Mouse (Mus musculus): ENCODE measurements around the gene Cdkn2aip.
A peak's percentile ranks its signal among the peaks of the same experiment; 100 is the strongest.

Gene Cdkn2aip

DNA sequence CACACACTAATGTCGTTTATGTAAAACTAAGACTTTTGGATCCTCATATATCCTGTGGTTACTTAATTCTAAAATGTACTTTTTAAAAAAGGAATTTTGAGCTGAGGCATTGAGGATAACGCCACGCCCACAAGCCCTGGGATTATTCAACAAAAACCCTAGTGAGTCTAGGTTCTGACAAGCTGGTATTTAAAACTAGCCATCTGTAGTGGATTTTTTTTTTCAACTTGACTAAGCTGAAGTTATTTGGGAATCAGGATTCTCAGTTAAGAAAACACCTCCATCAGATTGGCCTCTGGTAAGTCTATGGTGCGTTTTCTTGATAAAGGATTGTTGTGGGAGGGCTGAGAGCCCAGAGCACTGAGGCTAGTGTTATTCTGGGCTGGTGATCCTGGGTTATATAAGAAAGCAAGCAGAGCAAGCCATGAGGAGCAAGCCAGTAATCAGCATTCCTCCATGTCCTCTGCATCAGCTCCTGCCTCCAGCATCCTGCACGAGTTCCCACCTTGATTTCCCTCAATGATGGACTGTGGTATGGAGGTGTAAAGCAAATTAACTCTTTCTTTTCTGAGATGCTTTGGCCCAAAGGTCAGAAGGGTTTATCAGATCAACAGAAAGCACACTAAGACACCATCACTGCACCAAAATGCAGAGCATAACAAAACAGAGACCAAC is 18.2 kb downstream of the Cdkn2aip start:
- DNase-seq (ENCODE audit: low spot score in 2 of 2) = no peak

DNA sequence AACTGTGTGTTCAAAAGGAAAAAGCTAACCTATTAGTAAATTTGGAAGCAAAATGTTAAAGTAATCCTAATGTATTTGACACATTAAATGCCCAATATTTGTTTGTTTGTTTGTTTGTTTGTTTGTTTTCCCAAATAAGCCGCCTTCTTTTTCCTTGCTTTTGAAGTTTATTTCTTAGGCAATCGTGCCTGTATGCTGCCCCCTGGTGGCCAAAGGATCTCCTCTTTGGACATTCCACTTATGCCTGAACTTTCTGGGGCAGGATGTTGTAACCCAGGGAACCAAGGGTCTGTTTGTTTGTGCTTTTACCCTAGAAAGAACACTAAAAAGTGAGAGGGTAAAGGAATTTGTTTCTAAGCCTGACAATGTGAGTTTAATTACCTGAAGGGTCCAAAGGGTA is 20.6 kb downstream of the Cdkn2aip start:
- DNase-seq (ENCODE audit: low spot score in 2 of 2) = peak; percentile 71 to 80

DNA sequence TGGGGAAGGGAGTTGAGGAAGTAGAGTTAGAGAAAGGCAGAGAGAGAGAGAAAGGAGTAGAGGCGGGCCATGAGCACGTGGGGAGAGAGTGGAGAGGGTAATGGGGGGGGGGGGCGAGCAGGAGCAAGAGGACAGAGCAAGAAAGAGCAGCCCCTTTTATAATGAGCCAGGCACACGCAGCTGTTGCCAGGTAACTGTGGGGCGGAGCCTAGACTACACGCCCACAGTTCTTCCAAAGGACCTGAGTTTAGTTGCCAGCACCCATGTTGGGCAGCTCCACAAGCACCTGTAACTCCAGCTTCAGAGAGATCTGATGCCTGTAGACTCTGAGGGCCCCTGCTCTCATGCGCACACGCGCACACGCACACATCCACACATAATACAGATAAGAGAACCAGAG is 21.9 kb downstream of the Cdkn2aip start:
- no peak for DNase-seq (ENCODE audit: low spot score in 2 of 2)

DNA sequence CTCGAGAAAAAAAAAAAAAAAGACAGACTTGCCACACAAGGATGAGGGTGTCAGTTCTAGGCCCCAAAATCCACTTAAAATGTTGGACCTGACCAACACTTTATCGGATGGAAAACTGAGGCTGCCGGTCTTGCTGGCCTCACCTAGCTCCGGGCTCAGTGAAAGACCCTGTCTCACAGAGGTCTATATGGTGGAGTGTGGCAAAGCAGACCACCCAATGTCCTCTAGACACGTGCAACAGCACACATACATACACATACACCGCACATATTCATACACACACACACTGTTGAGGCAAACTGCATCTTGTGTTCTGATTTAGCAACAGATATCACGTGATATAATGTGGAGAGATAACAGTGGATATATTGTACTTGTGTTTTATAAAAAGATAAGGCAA is 22.4 kb downstream of the Cdkn2aip start:
- no peak for DNase-seq (ENCODE audit: low spot score in 2 of 2)

DNA sequence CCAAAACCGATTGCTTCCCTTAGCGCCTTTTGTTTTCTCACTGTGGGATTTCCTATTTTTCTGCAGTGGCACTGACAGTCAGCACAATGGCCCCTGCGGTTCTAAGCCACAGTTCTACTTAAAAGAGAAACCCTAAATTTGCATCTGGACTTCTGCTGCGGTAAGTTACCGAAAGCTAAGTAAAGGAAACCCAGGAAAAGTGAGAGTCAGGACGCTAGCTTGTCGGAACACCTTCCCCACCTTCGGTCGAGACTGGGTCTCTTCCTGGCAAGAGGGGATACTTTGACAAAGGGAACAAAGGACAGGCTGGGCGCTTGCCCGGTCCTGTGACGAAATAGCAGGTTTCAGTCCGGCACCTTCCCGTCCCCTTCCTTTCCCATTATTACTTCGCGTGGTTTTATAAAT is 23.1 kb downstream of the Cdkn2aip start:
- peak in 1 of 2 experiments; percentile 22 for DNase-seq (ENCODE audit: low spot score in 2 of 2)

DNA sequence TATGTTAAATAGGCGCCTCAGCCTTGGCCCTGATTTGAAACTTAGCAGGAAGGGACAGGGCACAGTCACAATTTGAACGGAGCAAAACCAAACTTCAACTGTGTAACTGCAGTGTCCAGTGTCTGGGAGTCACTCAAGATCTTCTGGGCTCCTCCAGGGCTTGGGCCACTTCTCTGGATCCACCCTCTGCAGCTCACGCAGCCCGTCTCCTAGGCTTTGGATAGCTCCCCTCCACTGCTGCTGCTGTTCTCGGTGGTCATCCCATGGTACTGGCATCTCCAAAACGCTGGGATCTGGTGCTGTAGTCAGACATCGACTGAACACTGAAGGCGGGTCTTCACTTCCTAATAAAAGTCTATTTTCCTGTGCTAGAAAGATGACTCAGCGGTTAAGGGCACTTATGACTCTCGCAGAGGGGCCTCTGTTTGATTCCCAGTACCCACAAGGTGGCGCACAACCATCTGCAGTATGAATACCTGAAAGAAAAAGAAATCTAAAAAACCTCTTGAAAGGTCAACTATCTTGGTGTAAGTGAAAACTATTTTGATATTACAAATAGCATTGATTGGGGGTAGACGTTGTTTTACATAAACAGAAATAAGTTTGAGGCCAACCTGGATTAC is 23.9 kb downstream of the Cdkn2aip start:
- DNase-seq (ENCODE audit: low spot score in 2 of 2) = no peak

DNA sequence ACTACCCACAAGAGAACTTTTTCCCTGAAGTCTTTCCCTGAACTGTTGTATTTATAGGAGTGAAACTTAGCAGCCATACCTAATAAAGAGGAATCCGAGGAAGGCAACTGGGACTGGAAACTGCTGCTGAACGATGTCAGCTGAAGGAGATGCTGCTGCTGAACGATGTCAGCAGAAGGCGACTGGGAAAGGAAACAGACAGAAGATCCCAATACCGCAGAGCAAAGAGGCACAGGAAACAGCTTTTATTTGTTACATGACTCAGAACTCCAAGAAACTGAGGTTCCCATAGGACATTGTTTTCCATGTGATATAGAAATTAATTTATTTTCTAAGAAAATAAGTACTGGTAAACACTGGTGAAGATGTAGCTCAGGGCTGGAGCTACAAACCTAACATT is 29.3 kb downstream of the Cdkn2aip start:
- no peak for DNase-seq (ENCODE audit: low spot score in 2 of 2)

DNA sequence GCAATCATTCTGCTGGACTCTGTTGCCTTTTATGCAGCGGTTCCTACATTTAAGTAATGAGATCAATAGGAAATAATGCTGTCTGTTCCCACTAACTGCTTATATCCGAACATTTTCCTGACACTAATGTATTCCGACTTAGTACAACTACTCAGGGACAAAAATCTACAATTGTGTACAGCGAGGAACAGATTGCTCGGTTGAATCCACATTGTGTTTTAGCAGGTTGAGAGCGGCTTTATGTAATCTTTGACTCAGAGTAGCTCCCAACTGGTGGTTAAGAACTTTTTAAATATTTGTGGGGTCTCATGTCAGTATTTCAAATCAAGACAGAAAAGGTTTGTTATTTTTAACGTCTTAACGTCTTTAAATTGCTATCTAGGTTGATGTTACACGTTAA is 29.7 kb downstream of the Cdkn2aip start:
- no peak for DNase-seq (ENCODE audit: low spot score in 2 of 2)

DNA sequence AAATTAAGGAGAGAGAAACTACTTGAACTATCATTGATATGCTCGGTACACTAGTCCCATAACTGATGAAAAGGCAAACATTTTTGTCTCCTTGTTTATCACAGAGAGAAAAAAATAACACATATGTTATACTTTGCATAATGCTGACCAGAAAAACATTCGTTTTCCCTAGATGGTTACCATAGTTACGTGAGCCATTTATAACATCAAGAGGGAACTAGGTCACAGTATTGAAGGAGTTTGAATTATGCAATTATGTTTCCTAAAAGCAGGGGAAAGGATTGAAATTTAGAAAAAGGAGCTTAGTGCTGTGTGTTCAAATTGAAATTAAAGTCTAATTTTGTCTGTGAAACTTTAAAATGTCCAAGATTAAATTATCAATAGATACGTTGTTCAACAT is 33.4 kb downstream of the Cdkn2aip start:
- no peak for DNase-seq (ENCODE audit: low spot score in 2 of 2)

DNA sequence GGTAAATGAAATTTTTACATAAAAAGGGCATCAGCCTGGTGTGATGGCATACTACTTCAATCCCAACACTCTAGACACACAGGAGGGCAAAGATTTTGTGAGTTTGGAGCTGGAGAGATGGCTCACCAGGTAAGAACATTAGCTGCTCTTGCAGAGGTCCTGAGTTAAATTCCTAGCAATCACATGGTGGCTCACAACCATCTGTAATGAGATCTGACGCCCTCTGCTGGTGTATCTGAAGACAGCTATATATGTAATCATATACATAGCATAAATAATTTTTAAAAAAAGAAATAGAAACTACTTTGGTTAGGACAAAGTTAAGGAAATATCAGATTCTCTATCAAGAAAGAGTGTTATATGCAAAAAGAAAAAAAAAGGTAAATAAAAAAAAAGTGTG is 34.1 kb downstream of the Cdkn2aip start:
- DNase-seq (ENCODE audit: low spot score in 2 of 2) = no peak

DNA sequence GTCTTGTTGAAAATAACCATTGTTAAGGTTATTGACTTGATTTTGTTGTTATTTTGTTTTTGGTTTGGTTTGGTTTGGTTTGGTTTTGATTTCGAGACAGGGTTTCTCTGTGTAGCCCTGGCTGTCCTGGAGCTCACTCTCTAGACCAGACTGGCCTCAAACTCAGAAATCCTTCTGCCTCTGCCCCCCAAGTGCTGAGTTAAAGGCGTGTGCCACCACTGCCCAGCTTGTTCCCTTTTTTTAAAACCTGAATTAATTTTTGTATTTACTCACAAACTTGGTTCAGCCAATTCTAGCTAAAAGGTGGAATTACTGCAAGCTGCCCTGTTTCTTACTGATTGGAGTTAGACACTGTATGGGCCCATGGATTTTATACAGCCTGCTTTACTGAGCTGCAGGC is 37.1 kb downstream of the Cdkn2aip start:
- no peak for DNase-seq (ENCODE audit: low spot score in 2 of 2)

DNA sequence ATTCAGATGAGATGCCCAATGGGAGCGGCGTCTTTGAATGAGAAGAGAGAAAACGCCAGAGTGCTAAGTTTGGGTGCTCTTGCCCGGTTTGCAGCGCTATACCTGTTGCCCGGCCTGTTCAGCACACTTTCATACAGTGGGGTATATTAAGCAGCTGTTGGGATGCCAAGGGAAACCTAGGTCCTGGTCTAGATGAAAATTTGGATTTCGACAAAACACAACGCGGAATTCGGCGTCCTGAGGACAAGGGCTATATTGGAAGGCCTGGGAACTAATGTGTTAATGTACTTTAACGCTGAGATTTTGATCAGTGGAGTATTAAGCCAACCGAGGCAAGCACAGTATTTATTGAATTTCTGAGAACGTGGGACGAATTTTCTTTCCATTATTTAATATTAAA is 37.5 kb downstream of the Cdkn2aip start:
- no peak for DNase-seq (ENCODE audit: low spot score in 2 of 2)

DNA sequence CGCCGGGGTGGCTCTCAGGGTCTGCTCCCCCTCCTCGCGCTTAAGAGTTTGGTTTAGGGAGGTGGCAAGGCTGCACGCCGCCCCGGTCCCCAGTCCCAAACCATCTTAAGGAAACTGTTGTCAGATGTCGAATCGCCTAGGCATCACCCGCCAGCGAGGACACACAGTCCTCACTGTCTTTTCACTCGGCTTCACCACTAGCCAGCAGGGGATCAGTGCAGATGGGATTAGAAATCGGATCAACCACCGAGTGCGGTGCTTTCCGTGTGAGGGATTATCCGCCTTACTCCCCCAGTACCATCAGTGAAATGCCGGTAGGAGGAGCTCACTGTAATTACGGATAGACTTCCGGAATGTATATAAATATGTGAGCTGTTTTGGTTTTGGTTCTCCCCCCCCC is 37.9 kb downstream of the Cdkn2aip start:
- no peak for DNase-seq (ENCODE audit: low spot score in 2 of 2)

DNA sequence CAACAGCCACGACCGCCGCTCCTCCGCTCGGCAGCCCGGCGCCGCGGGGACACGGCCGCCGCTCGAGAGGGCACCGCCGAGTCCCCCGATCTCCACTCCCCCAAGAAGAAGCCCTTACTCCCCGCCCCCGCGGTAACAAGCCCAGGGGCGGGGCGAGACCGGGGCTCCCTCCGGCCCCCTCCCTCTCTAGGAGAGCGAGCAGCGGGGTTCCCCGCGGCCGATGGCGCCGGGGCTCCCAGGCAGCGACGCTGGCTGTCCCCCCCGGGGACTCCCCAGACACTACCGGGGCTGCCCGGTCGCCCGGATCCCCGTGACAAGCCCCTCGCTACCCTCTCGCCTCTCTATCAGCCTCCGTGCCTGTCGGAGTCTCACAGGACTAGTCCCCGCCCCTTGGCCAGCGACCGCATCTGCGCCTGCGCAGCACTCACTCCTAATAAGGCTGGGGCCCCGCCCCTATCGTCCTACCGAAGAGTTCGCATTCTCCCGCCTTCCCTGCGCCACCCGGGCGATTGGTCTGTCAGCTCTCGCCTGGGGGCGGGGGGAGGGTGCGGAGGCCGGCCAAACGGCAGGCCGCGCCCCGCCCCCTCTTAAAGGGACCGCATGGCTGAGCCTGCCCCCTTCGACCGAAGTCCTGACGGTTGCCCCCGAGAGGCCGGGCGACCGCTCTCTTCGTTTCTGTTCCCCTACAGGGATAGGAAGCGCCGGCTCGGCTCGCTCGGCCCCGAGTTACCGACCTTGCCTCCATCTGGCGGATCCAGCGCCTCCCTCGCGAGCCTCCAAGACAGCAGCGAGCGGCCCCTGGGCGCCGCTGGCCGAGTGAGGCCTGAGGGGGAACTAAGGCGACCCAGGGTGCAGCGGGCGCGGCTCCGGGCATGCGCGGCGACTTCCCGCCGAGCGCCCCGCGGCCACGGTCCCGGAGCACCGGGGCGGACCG is 38.7 kb downstream of the Cdkn2aip start, which contains the start of gene Ing2:
Gene Ing2 (minus strand): TSS at position 780 of the 934 bp plus-strand sequence.
- DNase-seq (ENCODE audit: low spot score in 2 of 2) = peak; percentile 100

DNA sequence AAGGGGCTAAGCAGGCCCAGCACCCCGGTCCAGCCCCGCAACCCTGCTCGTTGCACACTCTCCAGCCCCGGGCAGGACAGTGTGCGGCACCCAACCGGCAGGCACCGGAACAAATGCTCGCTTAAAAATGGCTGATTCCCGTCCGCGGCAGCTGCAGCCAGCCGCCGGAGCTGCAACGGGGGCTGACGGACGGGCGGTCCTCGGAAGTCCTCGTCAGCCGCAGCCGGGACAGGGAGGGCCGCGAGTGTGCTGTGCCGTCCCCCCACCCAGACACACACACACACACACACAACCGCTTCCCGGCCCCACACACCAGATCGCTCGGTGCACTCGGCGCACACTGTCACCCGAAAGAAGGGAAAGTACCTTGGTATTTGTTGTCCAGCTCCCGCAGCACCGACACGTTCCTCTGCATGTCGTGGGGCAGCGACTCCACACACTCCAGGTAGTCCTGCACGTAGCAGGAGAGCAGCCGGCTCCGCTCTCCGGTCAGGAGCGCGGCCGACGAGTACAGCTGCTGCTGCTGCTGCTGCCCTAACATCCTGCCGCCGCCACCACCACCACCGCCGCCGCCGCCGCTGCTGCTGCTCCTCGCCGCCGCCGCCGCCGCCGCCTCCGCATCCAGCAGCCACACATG is 39.5 kb downstream of the Cdkn2aip start:
- no peak for DNase-seq (ENCODE audit: low spot score in 2 of 2)

DNA sequence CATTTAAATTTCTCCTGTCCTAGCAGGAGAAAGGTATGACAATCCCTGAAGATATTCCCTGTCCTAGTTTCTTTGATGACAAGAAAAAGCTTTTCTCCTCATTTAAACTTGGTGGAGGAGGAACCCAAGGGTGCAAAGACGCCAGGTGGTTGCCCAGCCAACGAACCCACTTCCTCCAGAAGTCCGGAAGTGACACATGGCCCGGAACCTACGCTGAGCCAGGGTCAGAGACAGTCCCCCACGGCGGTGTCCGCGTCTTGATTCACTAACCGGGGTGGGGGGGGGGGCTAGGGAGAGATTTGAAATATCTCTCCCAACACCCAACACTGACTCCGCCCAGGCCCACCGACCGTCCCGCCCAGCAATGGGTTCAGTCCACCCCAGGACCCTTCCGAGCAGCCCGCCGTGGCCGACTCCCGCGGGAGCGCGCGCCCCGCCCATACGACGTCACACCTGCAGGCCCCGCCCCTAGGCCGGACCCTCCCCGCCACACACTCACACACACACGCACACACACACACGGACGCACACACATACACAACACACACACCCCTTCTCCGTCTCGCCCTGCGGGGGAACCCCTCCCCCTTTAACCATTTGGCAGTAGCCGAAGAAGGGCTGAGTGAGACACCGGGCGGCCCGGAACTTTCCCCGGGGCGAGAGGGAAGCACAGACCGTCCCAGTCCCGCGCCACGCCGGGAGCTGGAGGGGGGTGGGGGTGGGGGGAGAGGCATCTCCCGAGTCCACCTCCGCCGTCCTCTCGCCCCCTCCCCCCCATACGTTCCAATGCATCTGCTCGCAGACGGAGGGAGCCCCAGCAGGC is 40.2 kb downstream of the Cdkn2aip start:
- DNase-seq (ENCODE audit: low spot score in 2 of 2) = peak; percentile 89 to 90

DNA sequence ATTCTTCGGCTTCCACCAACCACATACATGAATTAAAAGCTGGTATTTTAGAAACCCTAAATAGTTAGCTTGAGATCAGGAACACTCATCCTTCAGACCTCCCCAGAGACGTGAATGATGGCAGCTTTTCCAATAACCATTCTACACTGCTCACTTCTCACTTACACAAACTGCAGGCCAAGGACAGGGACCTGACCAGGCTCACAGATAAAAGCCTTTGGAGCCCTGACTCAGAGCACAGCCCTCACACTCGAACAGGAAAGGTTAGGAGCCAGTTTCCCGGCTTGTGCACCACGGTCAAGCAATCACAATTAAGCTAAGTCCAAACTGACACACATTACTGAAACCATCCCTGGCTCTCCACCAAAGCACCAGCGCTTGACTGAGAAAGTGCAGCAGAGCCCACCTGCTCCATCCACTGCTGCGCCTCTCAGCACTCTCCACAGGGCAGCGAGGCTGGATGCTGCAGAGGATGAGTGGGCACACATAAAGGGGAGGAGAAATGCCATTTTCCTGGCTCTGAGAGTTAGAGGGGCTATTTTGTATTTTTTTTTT is 49.4 kb downstream of the Cdkn2aip start:
- DNase-seq (ENCODE audit: low spot score in 2 of 2) = no peak

DNA sequence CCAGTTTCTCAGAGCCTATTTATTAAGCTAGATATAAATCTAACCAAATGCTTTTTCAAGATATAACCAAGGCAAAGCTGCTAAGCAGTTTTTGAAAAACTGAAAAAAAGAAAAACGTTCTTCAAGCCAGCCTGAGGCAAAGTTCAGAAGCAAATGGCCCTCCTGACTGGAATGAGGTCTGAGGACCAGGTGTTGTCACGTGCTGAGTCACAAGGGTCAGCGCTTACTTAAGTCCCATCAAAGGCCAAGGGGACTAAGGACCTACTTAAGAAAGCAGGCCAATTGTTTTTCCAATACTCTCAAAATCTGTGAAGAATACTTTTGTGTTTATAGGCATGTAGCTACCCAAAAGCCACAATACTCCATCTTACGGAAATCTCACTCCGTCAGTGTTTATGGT is 50.5 kb downstream of the Cdkn2aip start:
- no peak for DNase-seq (ENCODE audit: low spot score in 2 of 2)

DNA sequence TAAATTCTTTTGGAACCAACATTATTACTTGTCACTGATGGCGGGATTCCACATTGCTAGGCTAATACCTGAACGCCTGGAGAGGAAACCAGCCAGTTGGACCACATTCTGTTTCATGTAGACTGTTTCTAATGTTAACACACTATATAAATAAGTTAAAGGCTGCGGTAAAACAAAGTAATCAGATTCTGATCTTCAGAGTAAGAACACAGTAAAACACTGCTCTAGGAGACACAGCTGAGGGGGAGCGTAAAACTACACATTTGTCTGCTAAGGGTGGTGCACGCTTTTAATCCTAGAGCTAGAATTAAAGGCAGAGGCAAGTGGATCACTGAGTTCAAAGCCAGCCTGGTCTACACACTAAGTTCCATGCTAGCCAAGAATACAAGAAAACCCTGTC is 51.0 kb downstream of the Cdkn2aip start:
- no peak for DNase-seq (ENCODE audit: low spot score in 2 of 2)

DNA sequence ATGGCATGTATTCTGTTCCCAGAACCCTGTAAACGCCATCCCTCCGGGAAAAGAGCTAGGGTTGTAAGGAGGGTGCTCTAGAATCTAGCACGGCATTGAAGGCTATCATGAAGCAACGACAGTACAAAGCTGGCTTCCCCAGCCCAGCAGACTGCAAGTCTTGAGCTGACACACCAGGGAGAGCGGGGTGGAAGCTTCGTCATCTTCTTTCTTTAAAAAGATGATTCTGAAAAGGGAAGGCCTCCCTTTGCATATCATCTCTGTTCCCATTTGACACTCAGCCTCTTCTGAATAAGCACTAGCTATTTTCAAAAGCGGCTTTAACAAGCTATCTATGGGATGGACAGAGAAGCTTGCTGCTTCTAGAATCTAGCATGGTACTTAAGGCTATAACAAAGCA is 53.3 kb downstream of the Cdkn2aip start:
- no peak for DNase-seq (ENCODE audit: low spot score in 2 of 2)

DNA sequence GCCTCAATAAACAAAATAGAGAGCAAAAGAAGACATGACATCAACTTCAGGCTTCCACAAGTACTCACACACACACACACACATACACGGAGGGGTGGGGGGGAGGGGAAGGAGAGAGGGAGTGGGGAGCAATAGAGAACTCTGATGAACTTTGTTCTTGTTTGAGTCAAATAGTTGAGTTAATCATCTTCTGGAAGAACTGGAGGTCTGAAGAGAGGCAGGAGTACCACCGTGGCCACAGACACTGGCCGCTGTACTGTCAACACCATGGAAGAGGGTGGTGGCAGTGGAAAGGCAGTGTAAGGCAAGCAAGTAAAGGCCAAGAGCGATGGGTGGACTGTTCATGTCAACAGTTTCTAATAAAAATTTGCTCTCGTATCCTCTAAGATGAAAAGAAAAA is 54.3 kb downstream of the Cdkn2aip start:
- DNase-seq (ENCODE audit: low spot score in 2 of 2) = no peak
